Mouse (Mus musculus): ENCODE measurements around the gene Fam221b. TPM values are rescaled to one million over a fixed set of nuclear protein-coding genes. Genes with fewer than 3 reads are reported as not detected.
A peak's percentile ranks its signal among the peaks of the same experiment; 100 is the strongest.

The Fam221b gene
- polyA plus RNA-seq, 1 experiment: 0.19 TPM

DNA sequence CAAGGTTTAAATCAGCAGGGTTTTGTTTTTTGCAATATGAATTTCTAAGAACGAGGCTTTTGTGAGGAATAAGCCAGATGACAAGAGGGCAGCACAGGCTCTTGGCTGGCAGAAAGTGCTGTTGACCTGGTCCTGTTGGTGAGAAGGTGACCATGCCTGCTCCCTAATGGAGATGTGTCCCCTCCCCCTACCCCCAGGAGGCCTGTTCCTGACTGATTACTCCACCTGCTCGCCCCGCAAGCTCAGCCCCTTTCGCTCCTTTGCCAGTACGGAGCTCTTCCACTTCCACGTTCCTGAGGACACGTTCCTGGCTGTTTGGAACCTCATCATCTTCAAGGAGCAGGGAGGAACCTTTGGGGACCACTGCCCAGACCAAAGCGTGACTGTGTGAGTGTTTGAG, 4.8 kb upstream of the Fam221b start:
- H3K9me3 ChIP-seq (replicated peaks; ENCODE audit: control insufficient read depth, insufficient read depth, low read length, poor library complexity, severe bottlenecking): no peaks in the 10 kb centered on the region
- no peak overlapping the region for H3K4me3 ChIP-seq (ENCODE audit: low read depth, low read length)
- TF ChIP-seq EP300 (IDR thresholded peaks at IDR 0.05; ENCODE audit: insufficient read depth, low read depth, low read length) (no peak), POLR2A (IDR thresholded peaks at IDR 0.05; ENCODE audit: insufficient read depth, low read length) (no peak), CTCF (IDR thresholded peaks at IDR 0.05; ENCODE audit: low read depth, low read length) (no peak)
- no peaks in the 10 kb centered on the region for H3K27me3 ChIP-seq (ENCODE audit: control insufficient read depth, insufficient read depth, low read length, poor library complexity, severe bottlenecking)
- H3K27ac ChIP-seq (ENCODE audit: insufficient read depth, low read length): no peak overlapping the region
- H3K36me3 ChIP-seq (ENCODE audit: control insufficient read depth, insufficient read depth, low read length, poor library complexity, severe bottlenecking): no peaks in the 10 kb centered on the region
- H3K9ac ChIP-seq (ENCODE audit: low read depth, poor library complexity, severe bottlenecking): no peak overlapping the region
- no peaks in the 10 kb centered on the region for H3K4me1 ChIP-seq (ENCODE audit: control insufficient read depth, insufficient read depth, low read length)

DNA sequence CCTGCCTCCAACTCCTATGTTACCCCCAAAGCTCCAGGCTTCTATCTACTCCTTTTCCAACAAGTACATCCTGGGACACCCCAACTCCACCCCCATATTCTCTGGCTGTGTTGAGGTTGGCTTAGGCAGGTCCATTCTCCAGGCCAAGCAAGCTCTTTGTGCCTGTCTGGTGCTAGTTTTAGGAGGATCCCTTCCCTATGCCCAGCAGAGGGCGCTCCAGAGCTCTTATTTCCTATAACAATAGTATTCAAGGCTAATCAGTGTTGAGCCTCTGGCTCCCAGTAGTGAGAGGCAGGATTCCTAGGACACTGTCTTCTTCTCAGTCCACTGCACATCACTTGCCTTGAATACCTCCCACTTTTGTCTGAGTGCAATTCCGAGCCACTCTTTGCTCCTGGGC, 3.1 kb upstream of the Fam221b start:
- no peaks in the 10 kb centered on the region for H3K27me3 ChIP-seq (ENCODE audit: control insufficient read depth, insufficient read depth, low read length, poor library complexity, severe bottlenecking)
- H3K36me3 ChIP-seq (ENCODE audit: control insufficient read depth, insufficient read depth, low read length, poor library complexity, severe bottlenecking): no peaks in the 10 kb centered on the region
- peak; percentile 60 for TF ChIP-seq CTCF (IDR thresholded peaks at IDR 0.05; ENCODE audit: low read depth, low read length)
- TF ChIP-seq POLR2A (IDR thresholded peaks at IDR 0.05; ENCODE audit: insufficient read depth, low read length): no peak
- no peak overlapping the region for H3K9ac ChIP-seq (ENCODE audit: low read depth, poor library complexity, severe bottlenecking)
- H3K4me1 ChIP-seq (ENCODE audit: control insufficient read depth, insufficient read depth, low read length): no peaks in the 10 kb centered on the region
- no peak overlapping the region for H3K4me3 ChIP-seq (ENCODE audit: low read depth, low read length)
- no peaks in the 10 kb centered on the region for H3K9me3 ChIP-seq (replicated peaks; ENCODE audit: control insufficient read depth, insufficient read depth, low read length, poor library complexity, severe bottlenecking)
- no peak overlapping the region for H3K27ac ChIP-seq (ENCODE audit: insufficient read depth, low read length)

DNA sequence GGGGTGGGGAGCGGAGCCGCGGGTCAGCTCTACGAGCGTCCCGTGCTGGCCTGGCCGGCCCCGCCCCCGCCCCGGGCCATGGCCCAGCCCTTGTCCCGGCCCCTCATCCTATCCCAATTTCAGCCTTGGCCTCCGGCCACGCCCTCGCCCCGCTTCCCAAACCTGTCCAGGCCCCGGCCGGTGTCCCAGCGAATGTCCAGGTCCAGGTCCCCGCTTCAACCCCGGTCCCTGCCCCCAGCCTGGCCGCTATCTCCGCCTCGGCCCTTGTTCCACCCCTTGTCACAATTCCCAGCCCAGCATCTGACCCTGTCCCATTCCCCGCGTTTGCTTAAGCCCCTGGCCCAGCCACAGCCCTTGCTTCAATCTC, 466 bp upstream of the Fam221b start:
- no peaks in the 10 kb centered on the region for H3K27me3 ChIP-seq (ENCODE audit: control insufficient read depth, insufficient read depth, low read length, poor library complexity, severe bottlenecking)
- H3K4me1 ChIP-seq (ENCODE audit: control insufficient read depth, insufficient read depth, low read length): no peaks in the 10 kb centered on the region
- H3K36me3 ChIP-seq (ENCODE audit: control insufficient read depth, insufficient read depth, low read length, poor library complexity, severe bottlenecking): no peaks in the 10 kb centered on the region
- no peak overlapping the region for H3K27ac ChIP-seq (ENCODE audit: insufficient read depth, low read length)
- peak overlapping the region; percentile 62 for H3K4me3 ChIP-seq (ENCODE audit: low read depth, low read length)
- no peaks in the 10 kb centered on the region for H3K9me3 ChIP-seq (replicated peaks; ENCODE audit: control insufficient read depth, insufficient read depth, low read length, poor library complexity, severe bottlenecking)
- TF ChIP-seq POLR2A (IDR thresholded peaks at IDR 0.05; ENCODE audit: insufficient read depth, low read length): no peak
- no peak for TF ChIP-seq EP300 (IDR thresholded peaks at IDR 0.05; ENCODE audit: insufficient read depth, low read depth, low read length)
- no peak for TF ChIP-seq CTCF (IDR thresholded peaks at IDR 0.05; ENCODE audit: low read depth, low read length)
- peak overlapping the region; percentile 63 for H3K9ac ChIP-seq (ENCODE audit: low read depth, poor library complexity, severe bottlenecking)

DNA sequence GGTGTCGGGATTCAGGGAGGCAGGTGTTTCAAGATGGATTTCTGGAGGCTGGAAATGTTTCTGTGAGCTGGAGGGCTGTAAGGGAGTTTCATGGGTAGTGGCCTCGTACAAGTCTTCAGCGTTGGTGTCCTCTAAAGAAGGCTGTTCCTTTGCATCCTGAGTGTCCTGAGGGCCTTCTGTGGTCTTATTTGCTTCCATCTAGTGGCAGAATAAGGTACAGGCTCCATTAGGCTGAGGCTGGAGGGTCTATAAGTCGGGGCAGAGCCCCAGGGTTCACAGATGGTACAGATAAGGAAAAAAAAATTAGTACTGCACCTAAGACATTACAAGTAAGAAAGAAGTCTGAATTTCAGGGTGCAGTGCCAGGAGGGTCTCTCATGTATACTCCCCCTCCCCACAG, 2.5 kb downstream of the Fam221b start:
- Histone ChIP-seq H3K27ac (ENCODE audit: insufficient read depth, low read length) (no peak overlapping the region), H3K4me3 (ENCODE audit: low read depth, low read length) (no peak overlapping the region), H3K9me3 (replicated peaks; ENCODE audit: control insufficient read depth, insufficient read depth, low read length, poor library complexity, severe bottlenecking) (no peaks in the 10 kb centered on the region), H3K27me3 (ENCODE audit: control insufficient read depth, insufficient read depth, low read length, poor library complexity, severe bottlenecking) (no peaks in the 10 kb centered on the region), H3K4me1 (ENCODE audit: control insufficient read depth, insufficient read depth, low read length) (no peaks in the 10 kb centered on the region), H3K36me3 (ENCODE audit: control insufficient read depth, insufficient read depth, low read length, poor library complexity, severe bottlenecking) (no peaks in the 10 kb centered on the region), H3K9ac (ENCODE audit: low read depth, poor library complexity, severe bottlenecking) (no peak overlapping the region)
- TF ChIP-seq CTCF (IDR thresholded peaks at IDR 0.05; ENCODE audit: low read depth, low read length) (peak; percentile 20), EP300 (IDR thresholded peaks at IDR 0.05; ENCODE audit: insufficient read depth, low read depth, low read length) (no peak)

DNA sequence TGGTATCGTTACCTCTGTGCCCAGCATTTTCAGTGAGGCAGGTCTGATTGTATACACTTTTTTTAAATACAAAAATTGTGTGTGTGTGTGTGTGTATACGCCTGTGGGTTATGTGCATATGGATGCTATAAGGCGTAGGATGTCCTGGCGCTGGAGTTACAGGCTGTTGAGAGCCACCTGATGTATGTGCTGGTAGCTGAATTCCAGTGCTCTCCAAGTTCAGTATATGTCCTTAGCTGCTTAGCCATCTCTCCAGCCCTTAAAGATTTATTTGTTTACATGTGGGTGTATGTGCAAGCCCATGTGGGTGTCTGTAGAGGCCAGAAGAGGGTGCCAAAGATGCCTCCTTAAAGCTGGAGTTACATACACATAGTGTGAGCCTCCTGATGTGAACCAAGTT, 11.8 kb downstream of the Fam221b start:
- no peak for TF ChIP-seq POLR2A (IDR thresholded peaks at IDR 0.05; ENCODE audit: insufficient read depth, low read length)
- no peak for TF ChIP-seq CTCF (IDR thresholded peaks at IDR 0.05; ENCODE audit: low read depth, low read length)
- TF ChIP-seq EP300 (IDR thresholded peaks at IDR 0.05; ENCODE audit: insufficient read depth, low read depth, low read length): no peak
- no peaks in the 10 kb centered on the region for H3K36me3 ChIP-seq (ENCODE audit: control insufficient read depth, insufficient read depth, low read length, poor library complexity, severe bottlenecking)

DNA sequence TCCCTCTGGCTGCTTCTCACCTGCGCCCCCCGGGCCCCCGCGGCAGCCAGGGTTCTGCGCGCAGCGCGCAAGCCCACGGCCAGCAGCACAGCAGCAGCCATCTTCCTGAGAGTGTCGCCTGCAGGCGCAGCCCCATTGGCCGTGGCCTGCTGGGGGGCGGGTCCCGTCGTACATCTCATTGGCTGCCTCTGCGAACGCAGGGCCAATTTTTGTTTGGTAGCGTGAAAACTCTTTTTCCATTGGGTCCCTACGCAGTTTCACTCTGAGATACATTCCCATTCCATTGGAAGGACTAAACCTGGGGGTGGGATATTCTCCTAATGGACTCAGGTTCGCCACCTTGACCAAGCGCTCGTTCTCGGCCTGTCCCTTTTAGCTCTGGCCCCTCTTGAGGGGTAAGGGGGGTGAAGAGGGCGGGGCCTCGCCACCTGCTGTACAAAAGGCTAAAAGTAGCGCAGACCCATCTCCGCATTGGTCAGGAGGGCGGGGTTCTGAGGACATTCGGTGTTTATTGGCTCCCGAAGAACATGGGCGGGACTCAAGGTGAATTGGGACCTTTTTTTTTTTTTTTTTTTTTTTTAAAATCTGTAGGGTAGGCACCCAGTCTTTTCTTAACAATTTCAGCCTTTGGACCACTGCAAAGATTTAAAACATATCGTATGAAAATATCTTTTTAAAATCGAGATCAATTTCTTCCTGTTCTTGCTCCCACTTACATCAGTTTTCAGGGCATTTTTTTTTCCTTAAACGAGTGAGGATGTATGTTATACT, 12.4 kb downstream of the Fam221b start, which contains the start of gene Hint2:
Gene Hint2, minus strand, starts transcription at position 128 of the 771 bp plus-strand sequence.
- Histone ChIP-seq H3K9me3 (replicated peaks; ENCODE audit: control insufficient read depth, insufficient read depth, low read length, poor library complexity, severe bottlenecking) (no peaks in the 10 kb centered on the region), H3K9ac (ENCODE audit: low read depth, poor library complexity, severe bottlenecking) (peak within 1 kb of the TSS; percentile 71), H3K4me3 (ENCODE audit: low read depth, low read length) (peak within 1 kb of the TSS; percentile 85), H3K27me3 (ENCODE audit: control insufficient read depth, insufficient read depth, low read length, poor library complexity, severe bottlenecking) (no peaks in the 10 kb centered on the region), H3K27ac (ENCODE audit: insufficient read depth, low read length) (no peak within 1 kb of the TSS), H3K36me3 (ENCODE audit: control insufficient read depth, insufficient read depth, low read length, poor library complexity, severe bottlenecking) (no peaks in the 10 kb centered on the region), H3K4me1 (ENCODE audit: control insufficient read depth, insufficient read depth, low read length) (no peaks in the 10 kb centered on the region)
- TF ChIP-seq EP300 (IDR thresholded peaks at IDR 0.05; ENCODE audit: insufficient read depth, low read depth, low read length): no peak
- peak; percentile 49 for TF ChIP-seq POLR2A (IDR thresholded peaks at IDR 0.05; ENCODE audit: insufficient read depth, low read length)

More for the DNA sequence above, 11.8 kb downstream of the Fam221b start:
- H3K4me1 ChIP-seq (ENCODE audit: control insufficient read depth, insufficient read depth, low read length): no peaks in the 10 kb centered on the region
- H3K9ac ChIP-seq (ENCODE audit: low read depth, poor library complexity, severe bottlenecking): no peak overlapping the region
- no peaks in the 10 kb centered on the region for H3K9me3 ChIP-seq (replicated peaks; ENCODE audit: control insufficient read depth, insufficient read depth, low read length, poor library complexity, severe bottlenecking)
- no peak overlapping the region for H3K27ac ChIP-seq (ENCODE audit: insufficient read depth, low read length)
- H3K27me3 ChIP-seq (ENCODE audit: control insufficient read depth, insufficient read depth, low read length, poor library complexity, severe bottlenecking): no peaks in the 10 kb centered on the region
- H3K4me3 ChIP-seq (ENCODE audit: low read depth, low read length): peak overlapping the region; percentile 17; the same call in 1 of the 2 replicates
